Mouse (Mus musculus) MEL (cell line): ENCODE data around the gene Pcbp2.
A peak's percentile ranks its signal among the peaks of the same experiment; 100 is the strongest.

Experiments used
- CHD2 ChIP-seq: IDR thresholded peaks from 2 replicates; pipeline ENCODE4 v1.6.1; 2011; ENCODE audit warnings: low read length, improper control_type of control experiment
- CTCF ChIP-seq, 3 experiments: IDR thresholded peaks in 2 of 3; conservative IDR thresholded peaks in 1 of 3; 2 replicates each; pipeline ENCODE4 v1.5.1; 2011 to 2012; ENCODE audit warnings: low read length in 3 of 3, low read depth in 2 of 3, mild to moderate bottlenecking in 2 of 3, improper control_type of control experiment in 1 of 3, inconsistent platforms in 1 of 3, mixed read lengths in 1 of 3, moderate library complexity in 1 of 3; ENCODE audit not compliant: control insufficient read depth in 1 of 3, insufficient read depth in 1 of 3, poor library complexity in 1 of 3, severe bottlenecking in 1 of 3
- EP300 ChIP-seq, 2 experiments: IDR thresholded peaks; 2 replicates each; pipeline ENCODE4 v1.6.1; 2011; ENCODE audit warnings: improper control_type of control experiment in 2 of 2, low read length in 2 of 2, low read depth in 1 of 2, mild to moderate bottlenecking in 1 of 2
- MXI1 ChIP-seq: IDR thresholded peaks from 2 replicates; pipeline ENCODE4 v1.6.1; 2011; ENCODE audit warnings: mild to moderate bottlenecking, low read depth, low read length, improper control_type of control experiment
- POLR2A ChIP-seq, 2 experiments: IDR thresholded peaks; 2 replicates each; pipeline ENCODE4 v1.6.1; 2011 to 2012; ENCODE audit warnings: low read length in 2 of 2, mild to moderate bottlenecking in 2 of 2, control low read depth in 1 of 2, improper control_type of control experiment in 1 of 2, low read depth in 1 of 2, moderate library complexity in 1 of 2; ENCODE audit not compliant: control insufficient read depth in 1 of 2, insufficient read depth in 1 of 2, poor library complexity in 1 of 2
- UBTF ChIP-seq: IDR thresholded peaks from 2 replicates; pipeline ENCODE4 v1.6.1; 2012; ENCODE audit warnings: low read depth, mild to moderate bottlenecking, inconsistent platforms, low read length, improper control_type of control experiment, moderate library complexity, borderline replicate concordance; ENCODE audit not compliant: insufficient read depth
- ZKSCAN1 ChIP-seq: IDR thresholded peaks from 2 replicates; pipeline ENCODE4 v1.6.1; 2012; ENCODE audit warnings: low read depth, mild to moderate bottlenecking, inconsistent platforms, low read length, improper control_type of control experiment, moderate library complexity

- TF ChIP-seq POLR2A (IDR thresholded peaks at IDR 0.05; ENCODE audit: control insufficient read depth in 1 of 2, insufficient read depth in 1 of 2, low read depth in 1 of 2, low read length in 2 of 2, poor library complexity in 1 of 2) (no peak), CTCF (IDR thresholded peaks at IDR 0.05 in 2 of 3, conservative IDR thresholded peaks at IDR 0.05 in 1 of 3; ENCODE audit: control insufficient read depth in 1 of 3, insufficient read depth in 1 of 3, low read depth in 2 of 3, low read length in 3 of 3, poor library complexity in 1 of 3, severe bottlenecking in 1 of 3) (peak; percentile 73 to 81 (median 73)), MXI1 (no peak), ZKSCAN1 (no peak), CHD2 (no peak), UBTF (no peak), EP300 (IDR thresholded peaks at IDR 0.05; ENCODE audit: low read depth in 1 of 2, low read length in 2 of 2) (no peak)
Observed at GRCm38 (mm10) chr15:102527936-102528335, 57.6 kb downstream of the Pcbp2 start.
